Mouse (Mus musculus) left cerebral cortex, postnatal 36 days (tissue): ENCODE measurements around the gene Tuba4a. TPM values are rescaled to one million over a fixed set of nuclear protein-coding genes. Genes with fewer than 3 reads are reported as not detected.

Experiments used
- DNase-seq, 2 experiments: peaks; one replicate each; pipeline ENCODE4 v3.0.0; 2021 to 2022; ENCODE audit warnings: low spot score in 2 of 2, mixed read lengths in 1 of 2
- intact Hi-C: fragments of 180-260 bp; cut with DNase I; formaldehyde crosslinking; loops from one replicate; pipeline ENCODE4 v1.15.1; 2025
- microRNA-seq: library from miRNA; unstranded; fragments of <30 nt; microRNA quantifications from one replicate; pipeline ENCODE4 v1.2.0, GENCODE M21; 2022
- total RNA-seq, 2 experiments: library from RNA; stranded (reverse); gene quantifications; 2 replicates each; pipeline ENCODE4 v1.2.3; 2021

The Tuba4a gene
- total RNA-seq, 2 experiments from 2014 or later = 579 to 672 TPM

GRCm38 (mm10) chr1:75180105-75180590 lies 39.5 kb downstream of the Tuba4a start, which contains the start of gene Abcb6:
Gene Abcb6, minus strand, starts transcription at chr1:75180392.
- DNase-seq = peak; percentile 90 to 92

GRCm38 (mm10) chr1:75179334-75180104 lies 40.1 kb downstream of the Tuba4a start:
- intact Hi-C loops = no loop called here

More at GRCm38 (mm10) chr1:75180105-75180590, 39.5 kb downstream of the Tuba4a start, which contains the start of gene Abcb6:
- intact Hi-C loops = no loop called here

GRCm38 (mm10) chr1:75168472-75169464 lies 50.9 kb downstream of the Tuba4a start, which contains the start of gene Zfand2b:
Gene Zfand2b, plus strand, starts transcription at chr1:75168646.
- peak; percentile 94 to 95 for DNase-seq
- intact Hi-C loops = loop anchor here (2.0 kb wide), 1 partner anchor 26 kb away; the partner anchor contains the start of genes Cnppd1 and Retreg2

More at GRCm38 (mm10) chr1:75179334-75180104, 40.1 kb downstream of the Tuba4a start:
- DNase-seq = peak; percentile 34 to 40

GRCm38 (mm10) chr1:75168093-75168471 lies 51.6 kb downstream of the Tuba4a start:
- DNase-seq = no peak
- intact Hi-C loops = loop anchor here (2.0 kb wide), 1 partner anchor 25 kb away; the partner anchor contains the start of genes Cnppd1 and Retreg2

Small RNA genes lying within 50 kb of the gene (microRNA-seq; reads per million reads assigned to microRNA genes)
- not detected for gene Gm27943

Other genes with a start within 250 kb of the Tuba4a start
- 1 to 10 TPM; 1.7 to 3.4 TPM for gene Nhej1, start 94.7 kb downstream of the Tuba4a start, total RNA-seq
- gene Slc23a3, start 86.0 kb downstream of the Tuba4a start, total RNA-seq = under 1 TPM; 0.84 to 0.88 TPM
- gene Cnppd1, start 77.2 kb downstream of the Tuba4a start, total RNA-seq = 10 to 100 TPM; 28.8 to 32.6 TPM
- gene Retreg2, start 77.1 kb downstream of the Tuba4a start, total RNA-seq = 100 to 1,000 TPM; 184 to 202 TPM
- gene Zfand2b, start 51.2 kb downstream of the Tuba4a start, total RNA-seq = 10 to 100 TPM; 25.9 to 30.1 TPM
- 10 to 100 TPM; 22.8 to 24.7 TPM for gene Abcb6, start 39.5 kb downstream of the Tuba4a start, total RNA-seq
- 10 to 100 TPM; 21.6 to 31.7 TPM for gene Ankzf1, start 27.7 kb downstream of the Tuba4a start, total RNA-seq
- gene Atg9a, start 27.7 kb downstream of the Tuba4a start, total RNA-seq = 100 to 1,000 TPM; 138 to 146 TPM
- gene Glb1l, start 9.1 kb downstream of the Tuba4a start, total RNA-seq = 10 to 100 TPM; 10.4 to 15.8 TPM
- 10 to 100 TPM; 80.3 to 85.9 TPM for gene Stk16, start 9.0 kb downstream of the Tuba4a start, total RNA-seq
- not detected for gene A630095N17Rik, start 12.2 kb upstream of the Tuba4a start, total RNA-seq
- 10 to 100 TPM; 91.6 to 97.6 TPM for gene Dnajb2, start 16.5 kb upstream of the Tuba4a start, total RNA-seq
- gene Ptprn, start 44.6 kb upstream of the Tuba4a start, total RNA-seq = 100 to 1,000 TPM; 468 to 499 TPM
- 100 to 1,000 TPM; 122 to 146 TPM for gene Resp18, start 58.5 kb upstream of the Tuba4a start, total RNA-seq
- 10 to 100 TPM; 51.9 to 55.9 TPM for gene Dnpep, start 98.1 kb upstream of the Tuba4a start, total RNA-seq
- 1 to 10 TPM in 1 of 2 experiments, under 1 TPM in 1; 0.84 to 1.5 TPM for gene Des, start 140.5 kb upstream of the Tuba4a start, total RNA-seq
- 100 to 1,000 TPM; 173 to 212 TPM for gene Speg, start 155.4 kb upstream of the Tuba4a start, total RNA-seq
- 10 to 100 TPM; 50.0 to 59.0 TPM for gene Gmppa, start 216.1 kb upstream of the Tuba4a start, total RNA-seq
- gene Asic4, start 230.6 kb upstream of the Tuba4a start, total RNA-seq = 10 to 100 TPM; 13.2 to 15.7 TPM